Mouse (Mus musculus): ENCODE measurements at regions not wholly inside any gene's neighbourhood (a gene's known extent, or its start where the extent isn't known, plus 50 kb on each side); places are given as distances from the start of the nearest gene placed in this dataset.
A peak's percentile ranks its signal among the peaks of the same experiment; 100 is the strongest.

- peak; percentile 96 for ATAC-seq (replicated peaks; ENCODE audit: low FRiP score, poor library complexity, severe bottlenecking)
Observed at GRCm38 (mm10) chr4:122455100-122455499, 234.0 kb upstream of the 9530002B09Rik start.
